Mouse (Mus musculus) liver, adult 2 months (tissue): Measurements from ENCODE around the gene Katnal1. TPM values are rescaled to one million over a fixed set of nuclear protein-coding genes. Genes with fewer than 3 reads are reported as not detected.

Experiments used
- DNase-seq: peaks from one replicate; pipeline ENCODE4 v3.0.0-alpha.2; 2011; ENCODE audit warnings: low read depth, low spot score; ENCODE audit errors: extremely low read depth
- H3K27ac ChIP-seq: fragments of 200-500 bp; replicated peaks from 2 replicates; pipeline ENCODE4 v1.5.1; 2012; ENCODE audit warnings: low read depth, mild to moderate bottlenecking, control low read depth, inconsistent platforms, low read length; ENCODE audit not compliant: insufficient read depth
- H3K27me3 ChIP-seq: fragments of 200-500 bp; 2 replicates; pipeline ENCODE4 v1.6.1; 2012; ENCODE audit warnings: mild to moderate bottlenecking, moderate library complexity, low read length, inconsistent platforms; ENCODE audit not compliant: control insufficient read depth, insufficient read depth
- H3K36me3 ChIP-seq: fragments of 200-500 bp; 2 replicates; pipeline ENCODE4 v1.6.1; 2012; ENCODE audit warnings: low read length, inconsistent platforms; ENCODE audit not compliant: control insufficient read depth, insufficient read depth
- H3K4me1 ChIP-seq: fragments of 200-500 bp; 2 replicates; pipeline ENCODE4 v1.6.1; 2011; ENCODE audit warnings: low read length; ENCODE audit not compliant: control insufficient read depth, insufficient read depth
- H3K4me3 ChIP-seq: fragments of 200-500 bp; 2 replicates; pipeline ENCODE4 v1.5.1; 2011; ENCODE audit warnings: low read depth, mild to moderate bottlenecking, control low read depth, low read length, moderate library complexity; ENCODE audit not compliant: insufficient read depth
- H3K79me2 ChIP-seq: fragments of 200-500 bp; 2 replicates; pipeline ENCODE4 v1.6.1; 2012; ENCODE audit warnings: inconsistent platforms, mild to moderate bottlenecking, low read length, moderate library complexity; ENCODE audit not compliant: control insufficient read depth, insufficient read depth
- H3K9ac ChIP-seq: fragments of 200-500 bp; 2 replicates; pipeline ENCODE4 v1.6.1; 2012; ENCODE audit warnings: low read depth, mild to moderate bottlenecking, control low read depth, inconsistent platforms, low read length
- CTCF ChIP-seq: fragments of 200-500 bp; IDR thresholded peaks from 2 replicates; pipeline ENCODE4 v1.5.1; 2011; ENCODE audit warnings: low read depth, low read length, control low read depth
- POLR2A ChIP-seq: fragments of 200-500 bp; IDR thresholded peaks from 2 replicates; pipeline ENCODE4 v1.6.1; 2011; ENCODE audit warnings: low read length, control low read depth; ENCODE audit not compliant: insufficient read depth; ENCODE audit errors: extremely low read depth
- WGBS: fragments of 180-500 bp; shearing (Covaris S2); methylation state at CpG from one replicate; pipeline ENCODE4 v1.1.7; 2018; 5-methylcytosine and 5-hydroxymethylcytosine counted together
- polyA plus RNA-seq: library from polyadenylated mRNA; depleted of rRNA; stranded (reverse); fragments of >200 nt; gene quantifications from 2 replicates; pipeline ENCODE4 v1.2.3, GENCODE M21; 2012
- total RNA-seq: library from RNA; depleted of rRNA; stranded (reverse); fragments of >200 nt; gene quantifications from 2 replicates; pipeline ENCODE4 v1.2.3, GENCODE M21; 2014

The Katnal1 gene
- total and polyA plus RNA-seq, 2 experiments: 1.5 to 3.9 TPM

DNA sequence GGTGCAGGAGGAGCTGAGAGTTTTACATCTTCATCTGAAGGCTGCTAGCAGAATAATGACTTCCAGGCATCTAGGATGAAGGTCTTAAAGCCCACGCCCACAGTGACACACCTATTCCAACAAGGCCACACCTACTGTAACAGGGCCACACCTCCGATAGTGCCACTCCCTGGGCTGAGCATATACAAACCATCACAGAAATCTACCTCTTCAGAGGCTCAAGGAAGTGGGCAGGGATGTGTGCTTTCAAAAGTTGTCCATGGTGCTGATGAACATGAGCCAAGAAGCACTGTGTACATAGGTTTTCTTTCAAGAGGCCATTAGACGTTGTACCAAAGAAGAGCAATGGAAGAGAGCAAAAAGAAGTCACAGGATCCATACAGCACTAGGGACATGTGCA lies 71.6 kb downstream of the Katnal1 start:
- no peaks in the 10 kb centered on the region for H3K4me1 ChIP-seq
- no peak overlapping the region for H3K4me3 ChIP-seq
- H3K27ac ChIP-seq: no peak overlapping the region
- 91% methylated on average over 3 of the region's 3 CpGs for WGBS
- no peaks in the 10 kb centered on the region for H3K36me3 ChIP-seq
- no peak for DNase-seq
- no peaks in the 10 kb centered on the region for H3K79me2 ChIP-seq
- TF ChIP-seq CTCF (no peak), POLR2A (no peak)
- H3K9ac ChIP-seq: no peak overlapping the region
- H3K27me3 ChIP-seq: no peaks in the 10 kb centered on the region

DNA sequence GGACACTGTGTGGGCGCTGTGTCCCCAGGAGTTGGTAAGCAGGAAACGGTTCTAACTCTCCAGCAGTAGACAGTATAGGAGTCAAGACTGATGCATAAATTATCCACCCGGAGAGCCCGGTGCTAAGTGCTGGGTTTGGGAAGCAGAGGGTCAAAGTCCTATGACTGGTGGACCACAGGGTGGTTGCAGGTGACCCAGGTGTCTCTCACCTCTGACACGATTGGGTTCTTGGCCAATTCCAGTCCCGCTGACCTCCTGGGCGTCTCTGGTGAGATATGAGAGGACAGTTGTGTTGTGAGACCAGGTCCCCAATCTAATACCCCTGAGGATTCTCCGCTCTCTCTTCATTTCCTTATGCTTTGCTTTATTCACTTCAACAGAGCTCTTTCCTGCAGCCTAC lies 74.1 kb downstream of the Katnal1 start:
- WGBS: 43% methylated on average over 8 of the region's 8 CpGs
- Histone ChIP-seq H3K4me1 (no peaks in the 10 kb centered on the region), H3K27ac (no peak overlapping the region), H3K79me2 (no peaks in the 10 kb centered on the region), H3K27me3 (no peaks in the 10 kb centered on the region), H3K9ac (no peak overlapping the region), H3K4me3 (no peak overlapping the region), H3K36me3 (no peaks in the 10 kb centered on the region)
- TF ChIP-seq CTCF (no peak), POLR2A (no peak)
- peak; percentile 64 for DNase-seq

DNA sequence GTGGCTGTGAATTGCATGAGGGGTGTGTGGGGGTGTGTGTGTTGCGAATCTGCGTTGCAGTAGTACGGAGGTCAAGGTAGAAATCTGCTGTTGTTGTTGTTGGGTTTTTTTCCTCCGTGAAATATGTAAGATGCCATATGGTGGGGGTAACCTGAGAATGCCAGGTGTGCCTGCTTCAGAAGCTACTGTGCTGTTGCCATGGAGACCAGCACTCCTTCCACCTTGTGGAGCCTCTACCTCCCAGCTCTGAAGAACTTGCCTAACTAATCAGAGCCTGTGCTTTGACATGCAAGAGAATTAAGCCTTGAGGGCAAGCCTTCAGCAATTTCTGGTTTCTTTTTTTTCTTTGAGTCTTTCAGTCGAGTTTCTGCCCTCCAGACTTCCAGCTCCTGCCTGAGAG lies 75.0 kb downstream of the Katnal1 start:
- Histone ChIP-seq H3K36me3 (no peaks in the 10 kb centered on the region), H3K27me3 (no peaks in the 10 kb centered on the region), H3K4me3 (no peak overlapping the region), H3K79me2 (no peaks in the 10 kb centered on the region), H3K27ac (no peak overlapping the region), H3K9ac (no peak overlapping the region), H3K4me1 (no peaks in the 10 kb centered on the region)
- no peak for DNase-seq
- TF ChIP-seq CTCF: no peak
- no peak for TF ChIP-seq POLR2A
- WGBS: 74% methylated on average over 5 of the region's 5 CpGs

GRCm38 (mm10) chr5:148849516-148849915 lies 79.6 kb downstream of the Katnal1 start:
- 64% methylated on average over 6 of the region's 6 CpGs for WGBS
- no peaks in the 10 kb centered on the region for H3K4me1 ChIP-seq
- no peaks in the 10 kb centered on the region for H3K36me3 ChIP-seq
- no peak overlapping the region for H3K4me3 ChIP-seq
- H3K79me2 ChIP-seq: no peaks in the 10 kb centered on the region
- no peak overlapping the region for H3K9ac ChIP-seq
- TF ChIP-seq CTCF: no peak
- no peak for TF ChIP-seq POLR2A
- DNase-seq: peak; percentile 58
- no peak overlapping the region for H3K27ac ChIP-seq
- no peaks in the 10 kb centered on the region for H3K27me3 ChIP-seq

- H3K4me1 ChIP-seq: no peaks in the 10 kb centered on the region
- no peak overlapping the region for H3K4me3 ChIP-seq
- DNase-seq: no peak
- H3K79me2 ChIP-seq: no peaks in the 10 kb centered on the region
- TF ChIP-seq POLR2A (no peak), CTCF (no peak)
- 98% methylated on average over 5 of the region's 5 CpGs for WGBS
- H3K27ac ChIP-seq: no peak overlapping the region
- no peaks in the 10 kb centered on the region for H3K27me3 ChIP-seq
- no peak overlapping the region for H3K9ac ChIP-seq
- no peaks in the 10 kb centered on the region for H3K36me3 ChIP-seq
Measured at GRCm38 (mm10) chr5:148847032-148847431, 82.1 kb downstream of the Katnal1 start.

- TF ChIP-seq CTCF (no peak), POLR2A (no peak)
- Histone ChIP-seq H3K79me2 (no peaks in the 10 kb centered on the region), H3K9ac (no peak overlapping the region), H3K27ac (no peak overlapping the region), H3K4me1 (no peaks in the 10 kb centered on the region), H3K36me3 (no peaks in the 10 kb centered on the region), H3K4me3 (no peak overlapping the region), H3K27me3 (no peaks in the 10 kb centered on the region)
- no peak for DNase-seq
- 37% methylated on average over 8 of the region's 8 CpGs for WGBS
Measured at GRCm38 (mm10) chr5:148837069-148837468, 92.1 kb downstream of the Katnal1 start.
